Mouse (Mus musculus): ENCODE results near the gene Csf2rb. TPM values are rescaled to one million over a fixed set of nuclear protein-coding genes. Genes with fewer than 3 reads are reported as not detected.
"Not testable (repeated sequence)": the region's sequence is repeated elsewhere in the genome, so short reads cannot be mapped to it uniquely, and the experiment has no call there.

Gene Csf2rb
- polyA plus RNA-seq, 1 experiment from 2014 or later, result 1.8 TPM

- no peak overlapping the region for H3K9ac ChIP-seq (ENCODE audit: low read length)
- H3K4me2 ChIP-seq (ENCODE audit: low read depth), result no peak overlapping the region
- ATAC-seq (ENCODE audit: insufficient read depth, low FRiP score, low TSS enrichment), result no peak
- H3K9me3 ChIP-seq (ENCODE audit: control insufficient read depth, low read length), result no peaks in the 10 kb centered on the region
- DNase-seq (ENCODE audit: low spot score), result no peak
- no peak overlapping the region for H3K27ac ChIP-seq (ENCODE audit: low read depth, low read length)
- 81% methylated on average over 5 of the region's 5 CpGs for WGBS
- 0 out of 2 replicates have a peak, but pooled peaks cover 3% of the 10 kb centered on the region for H3K4me1 ChIP-seq (ENCODE audit: control insufficient read depth, insufficient read depth, low read length)
- no peak overlapping the region for H3K4me3 ChIP-seq (ENCODE audit: low read depth, low read length)
- no peaks in the 10 kb centered on the region for H3K27me3 ChIP-seq (ENCODE audit: control insufficient read depth, insufficient read depth, low read length)
- no peaks in the 10 kb centered on the region for H3K36me3 ChIP-seq (ENCODE audit: control insufficient read depth, insufficient read depth, low read length)
Measured at GRCm38 (mm10) chr15:78331523-78332340, 6.2 kb downstream of the Csf2rb start.

GRCm38 (mm10) chr15:78332981-78333380, 7.4 kb downstream of the Csf2rb start:
- Histone ChIP-seq H3K4me2 (ENCODE audit: low read depth) (no peak overlapping the region), H3K36me3 (ENCODE audit: control insufficient read depth, insufficient read depth, low read length) (no peaks in the 10 kb centered on the region), H3K27ac (ENCODE audit: low read depth, low read length) (no peak overlapping the region), H3K4me1 (ENCODE audit: control insufficient read depth, insufficient read depth, low read length) (0 out of 2 replicates have a peak, but pooled peaks cover 3% of the 10 kb centered on the region), H3K27me3 (ENCODE audit: control insufficient read depth, insufficient read depth, low read length) (no peaks in the 10 kb centered on the region), H3K9me3 (ENCODE audit: control insufficient read depth, low read length) (no peaks in the 10 kb centered on the region), H3K9ac (ENCODE audit: low read length) (no peak overlapping the region), H3K4me3 (ENCODE audit: low read depth, low read length) (no peak overlapping the region)
- ATAC-seq (ENCODE audit: insufficient read depth, low FRiP score, low TSS enrichment) (no peak), DNase-seq (ENCODE audit: low spot score) (no peak)
- WGBS, result 79% methylated on average over 6 of the region's 6 CpGs

GRCm38 (mm10) chr15:78334380-78334779, 8.8 kb downstream of the Csf2rb start:
- no peaks in the 10 kb centered on the region for H3K36me3 ChIP-seq (ENCODE audit: control insufficient read depth, insufficient read depth, low read length)
- DNase-seq (ENCODE audit: low spot score), result no peak
- H3K4me2 ChIP-seq (ENCODE audit: low read depth), result no peak overlapping the region
- no peak overlapping the region for H3K4me3 ChIP-seq (ENCODE audit: low read depth, low read length)
- WGBS, result 91% methylated on average over 3 of the region's 3 CpGs
- no peak overlapping the region for H3K9ac ChIP-seq (ENCODE audit: low read length)
- no peaks in the 10 kb centered on the region for H3K9me3 ChIP-seq (ENCODE audit: control insufficient read depth, low read length)
- ATAC-seq (ENCODE audit: insufficient read depth, low FRiP score, low TSS enrichment), result no peak
- no peaks in the 10 kb centered on the region for H3K27me3 ChIP-seq (ENCODE audit: control insufficient read depth, insufficient read depth, low read length)
- H3K27ac ChIP-seq (ENCODE audit: low read depth, low read length), result no peak overlapping the region
- no peaks in the 10 kb centered on the region for H3K4me1 ChIP-seq (ENCODE audit: control insufficient read depth, insufficient read depth, low read length)

- H3K9me3 ChIP-seq (ENCODE audit: control insufficient read depth, low read length); H3K36me3 ChIP-seq (ENCODE audit: control insufficient read depth, insufficient read depth, low read length); H3K27me3 ChIP-seq (ENCODE audit: control insufficient read depth, insufficient read depth, low read length); H3K4me1 ChIP-seq (ENCODE audit: control insufficient read depth, insufficient read depth, low read length); H3K27ac ChIP-seq (ENCODE audit: low read depth, low read length); H3K4me3 ChIP-seq (ENCODE audit: low read depth, low read length); H3K4me2 ChIP-seq (ENCODE audit: low read depth); H3K9ac ChIP-seq (ENCODE audit: low read length); ATAC-seq (ENCODE audit: insufficient read depth, low FRiP score, low TSS enrichment): not testable (repeated sequence)
- 40% methylated on average over 7 of the region's 7 CpGs for WGBS
- DNase-seq (ENCODE audit: low spot score), result peak; percentile 51
Measured at GRCm38 (mm10) chr15:78339627-78340423, 14.3 kb downstream of the Csf2rb start.

GRCm38 (mm10) chr15:78340919-78341318, 15.4 kb downstream of the Csf2rb start:
- H3K36me3 ChIP-seq (ENCODE audit: control insufficient read depth, insufficient read depth, low read length); H3K4me3 ChIP-seq (ENCODE audit: low read depth, low read length); H3K27ac ChIP-seq (ENCODE audit: low read depth, low read length); ATAC-seq (ENCODE audit: insufficient read depth, low FRiP score, low TSS enrichment); H3K9me3 ChIP-seq (ENCODE audit: control insufficient read depth, low read length); H3K4me1 ChIP-seq (ENCODE audit: control insufficient read depth, insufficient read depth, low read length); H3K27me3 ChIP-seq (ENCODE audit: control insufficient read depth, insufficient read depth, low read length); H3K9ac ChIP-seq (ENCODE audit: low read length); H3K4me2 ChIP-seq (ENCODE audit: low read depth); DNase-seq (ENCODE audit: low spot score): not testable (repeated sequence)
- WGBS, result 77% methylated on average over 6 of the region's 7 CpGs

- 23% methylated on average over 1 of the region's 1 CpGs for WGBS
- H3K27ac ChIP-seq (ENCODE audit: low read depth, low read length), result no peak overlapping the region
- no peaks in the 10 kb centered on the region for H3K4me1 ChIP-seq (ENCODE audit: control insufficient read depth, insufficient read depth, low read length)
- no peak for ATAC-seq (ENCODE audit: insufficient read depth, low FRiP score, low TSS enrichment)
- DNase-seq (ENCODE audit: low spot score), result no peak
- no peaks in the 10 kb centered on the region for H3K36me3 ChIP-seq (ENCODE audit: control insufficient read depth, insufficient read depth, low read length)
- no peaks in the 10 kb centered on the region for H3K9me3 ChIP-seq (ENCODE audit: control insufficient read depth, low read length)
- no peaks in the 10 kb centered on the region for H3K27me3 ChIP-seq (ENCODE audit: control insufficient read depth, insufficient read depth, low read length)
- H3K4me2 ChIP-seq (ENCODE audit: low read depth), result no peak overlapping the region
- H3K4me3 ChIP-seq (ENCODE audit: low read depth, low read length), result no peak overlapping the region
- no peak overlapping the region for H3K9ac ChIP-seq (ENCODE audit: low read length)
Measured at GRCm38 (mm10) chr15:78343683-78344082, 18.1 kb downstream of the Csf2rb start.

- no peak overlapping the region for H3K9ac ChIP-seq (ENCODE audit: low read length)
- H3K9me3 ChIP-seq (ENCODE audit: control insufficient read depth, low read length), result no peaks in the 10 kb centered on the region
- no peak overlapping the region for H3K27ac ChIP-seq (ENCODE audit: low read depth, low read length)
- no peak overlapping the region for H3K4me2 ChIP-seq (ENCODE audit: low read depth)
- no peaks in the 10 kb centered on the region for H3K27me3 ChIP-seq (ENCODE audit: control insufficient read depth, insufficient read depth, low read length)
- no peaks in the 10 kb centered on the region for H3K4me1 ChIP-seq (ENCODE audit: control insufficient read depth, insufficient read depth, low read length)
- DNase-seq (ENCODE audit: low spot score) (no peak), ATAC-seq (ENCODE audit: insufficient read depth, low FRiP score, low TSS enrichment) (no peak)
- 86% methylated on average over 3 of the region's 3 CpGs for WGBS
- no peak overlapping the region for H3K4me3 ChIP-seq (ENCODE audit: low read depth, low read length)
- H3K36me3 ChIP-seq (ENCODE audit: control insufficient read depth, insufficient read depth, low read length), result no peaks in the 10 kb centered on the region
Measured at GRCm38 (mm10) chr15:78344567-78344966, 19.0 kb downstream of the Csf2rb start.

GRCm38 (mm10) chr15:78351586-78352165, 26.1 kb downstream of the Csf2rb start:
- no peaks in the 10 kb centered on the region for H3K4me1 ChIP-seq (ENCODE audit: control insufficient read depth, insufficient read depth, low read length)
- DNase-seq (ENCODE audit: low spot score) (no peak), ATAC-seq (ENCODE audit: insufficient read depth, low FRiP score, low TSS enrichment) (no peak)
- H3K36me3 ChIP-seq (ENCODE audit: control insufficient read depth, insufficient read depth, low read length), result no peaks in the 10 kb centered on the region
- no peak overlapping the region for H3K4me2 ChIP-seq (ENCODE audit: low read depth)
- no peak overlapping the region for H3K4me3 ChIP-seq (ENCODE audit: low read depth, low read length)
- 66% methylated on average over 3 of the region's 3 CpGs for WGBS
- no peak overlapping the region for H3K27ac ChIP-seq (ENCODE audit: low read depth, low read length)
- H3K27me3 ChIP-seq (ENCODE audit: control insufficient read depth, insufficient read depth, low read length), result no peaks in the 10 kb centered on the region
- no peak overlapping the region for H3K9ac ChIP-seq (ENCODE audit: low read length)
- no peaks in the 10 kb centered on the region for H3K9me3 ChIP-seq (ENCODE audit: control insufficient read depth, low read length)

Measured in neural tube, embryonic 11.5 days (tissue).